Mouse (Mus musculus) fibroblast of lung, adult 2 months (primary cell): ENCODE measurements around the gene Gpatch2.

ENCODE experiments used
- DNase-seq: peaks from one replicate; pipeline ENCODE4 v3.0.0-alpha.2; 2011; ENCODE audit warnings: low read depth

Gpatch2 gene

GRCm38 (mm10) chr1:187303221-187303620, 87.9 kb downstream of the Gpatch2 start:
- no peak for DNase-seq

GRCm38 (mm10) chr1:187307335-187307734, 92.0 kb downstream of the Gpatch2 start:
- DNase-seq = no peak

- DNase-seq = no peak
Measured at GRCm38 (mm10) chr1:187308523-187308922, 93.2 kb downstream of the Gpatch2 start.

GRCm38 (mm10) chr1:187311122-187311521, 95.8 kb downstream of the Gpatch2 start:
- no peak for DNase-seq

GRCm38 (mm10) chr1:187313323-187313722, 98.0 kb downstream of the Gpatch2 start:
- no peak for DNase-seq

GRCm38 (mm10) chr1:187313763-187314162, 98.5 kb downstream of the Gpatch2 start:
- no peak for DNase-seq

- no peak for DNase-seq
Measured at GRCm38 (mm10) chr1:187314516-187314915, 99.2 kb downstream of the Gpatch2 start.

- no peak for DNase-seq
Measured at GRCm38 (mm10) chr1:187315821-187316220, 100.5 kb downstream of the Gpatch2 start.

GRCm38 (mm10) chr1:187316555-187316954, 101.2 kb downstream of the Gpatch2 start:
- no peak for DNase-seq

- DNase-seq = no peak
Measured at GRCm38 (mm10) chr1:187321814-187322213, 106.5 kb downstream of the Gpatch2 start.

GRCm38 (mm10) chr1:187322505-187323208, 107.3 kb downstream of the Gpatch2 start:
- DNase-seq = no peak

- DNase-seq = no peak
Measured at GRCm38 (mm10) chr1:187323209-187323589, 107.9 kb downstream of the Gpatch2 start.

GRCm38 (mm10) chr1:187342551-187342950, 127.2 kb downstream of the Gpatch2 start:
- DNase-seq = no peak

- no peak for DNase-seq
Measured at GRCm38 (mm10) chr1:187345156-187345555, 129.8 kb downstream of the Gpatch2 start.

GRCm38 (mm10) chr1:187346923-187347322, 131.6 kb downstream of the Gpatch2 start:
- no peak for DNase-seq

- DNase-seq = no peak
Measured at GRCm38 (mm10) chr1:187347606-187348005, 132.3 kb downstream of the Gpatch2 start.

- no peak for DNase-seq
Measured at GRCm38 (mm10) chr1:187348053-187348820, 132.9 kb downstream of the Gpatch2 start.

- DNase-seq = no peak
Measured at GRCm38 (mm10) chr1:187348859-187349258, 133.6 kb downstream of the Gpatch2 start.

GRCm38 (mm10) chr1:187356169-187356568, 140.9 kb downstream of the Gpatch2 start:
- DNase-seq = no peak

- no peak for DNase-seq
Measured at GRCm38 (mm10) chr1:187356904-187357303, 141.6 kb downstream of the Gpatch2 start.

GRCm38 (mm10) chr1:187360240-187360639, 144.9 kb downstream of the Gpatch2 start:
- no peak for DNase-seq

GRCm38 (mm10) chr1:187362536-187362935, 147.2 kb downstream of the Gpatch2 start:
- no peak for DNase-seq

GRCm38 (mm10) chr1:187365424-187365823, 150.1 kb downstream of the Gpatch2 start:
- no peak for DNase-seq
